Mouse (Mus musculus) ovary, adult 2 months (tissue): ENCODE data around the gene Speer2. TPM values are rescaled to one million over a fixed set of nuclear protein-coding genes. Genes with fewer than 3 reads are reported as not detected.

Source experiments
- polyA plus RNA-seq: library from polyadenylated mRNA; depleted of rRNA; stranded (reverse); fragments of >200 nt; gene quantifications from 2 replicates; pipeline ENCODE4 v1.2.3, GENCODE M21; 2012; rRNA removed

The Speer2 gene
- not detected in 2 replicates for polyA plus RNA-seq

GRCm38 (mm10) chr16:69863644-69864043, at the start of gene Speer2:
Speer2 (minus strand) TSS chr16:69863744.

